Mouse (Mus musculus): Measurements from ENCODE around the gene Sarm1.
"Not testable (repeated sequence)": the region's sequence is repeated elsewhere in the genome, so short reads cannot be mapped to it uniquely, and the experiment has no call there.

Gene Sarm1

DNA sequence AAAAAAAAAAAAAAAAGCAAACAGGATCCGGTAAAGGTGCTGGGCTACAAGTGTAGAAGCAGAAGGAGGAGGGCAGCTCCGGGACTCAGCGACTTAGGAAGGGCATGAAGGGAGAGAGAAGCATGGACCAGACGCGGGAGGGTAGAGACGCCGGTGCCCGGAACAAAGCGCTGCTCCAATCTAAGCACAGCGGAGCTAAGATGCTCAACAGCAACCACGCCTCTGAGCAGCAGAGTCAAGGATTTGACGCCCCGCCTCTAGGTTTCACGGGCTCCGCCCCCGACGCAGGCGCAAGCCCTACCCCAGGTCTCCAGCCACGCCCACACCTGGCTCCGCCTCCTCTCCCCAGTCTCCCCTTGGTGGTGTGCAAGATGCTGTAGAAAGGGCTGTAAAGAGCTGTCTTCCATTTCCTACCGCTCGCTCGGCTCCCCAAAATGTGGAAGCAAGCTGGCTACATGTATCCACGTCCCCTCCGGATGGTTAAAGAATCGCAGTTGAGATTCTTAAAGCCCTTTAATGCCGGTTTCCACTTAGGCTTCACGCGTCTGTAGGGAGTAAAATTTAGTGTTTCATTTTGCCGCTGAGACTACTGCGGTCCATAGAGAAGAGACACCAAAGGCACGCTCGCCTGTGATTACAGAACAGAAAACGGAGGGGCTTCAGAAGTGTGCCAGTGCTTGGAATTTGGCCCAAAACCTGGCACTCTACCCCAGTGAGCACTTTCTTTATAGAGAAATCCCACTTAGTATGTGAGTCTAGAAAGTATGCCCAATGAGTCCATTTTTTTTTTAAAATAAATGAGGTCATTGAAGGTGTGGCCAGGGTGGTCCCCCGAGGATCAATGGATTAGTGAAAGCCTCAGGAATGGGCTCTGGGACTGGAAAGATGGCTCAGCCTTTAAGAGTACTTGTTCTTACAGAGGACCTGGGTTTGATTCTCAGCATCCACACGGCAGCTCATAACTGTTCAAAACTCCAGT lies at the start of gene Sarm1:
Gene Sarm1, minus strand, starts transcription at position 211 of the 979 bp plus-strand sequence.
- peak; percentile 97 for DNase-seq (ENCODE audit: low read depth, low spot score)
- no peaks in the 10 kb centered on the region for H3K27me3 ChIP-seq (ENCODE audit: control insufficient read depth, insufficient read depth, low read length, poor library complexity, severe bottlenecking)
- H3K36me3 ChIP-seq (ENCODE audit: control insufficient read depth, insufficient read depth, low read length, poor library complexity, severe bottlenecking), result no peaks in the 10 kb centered on the region

DNA sequence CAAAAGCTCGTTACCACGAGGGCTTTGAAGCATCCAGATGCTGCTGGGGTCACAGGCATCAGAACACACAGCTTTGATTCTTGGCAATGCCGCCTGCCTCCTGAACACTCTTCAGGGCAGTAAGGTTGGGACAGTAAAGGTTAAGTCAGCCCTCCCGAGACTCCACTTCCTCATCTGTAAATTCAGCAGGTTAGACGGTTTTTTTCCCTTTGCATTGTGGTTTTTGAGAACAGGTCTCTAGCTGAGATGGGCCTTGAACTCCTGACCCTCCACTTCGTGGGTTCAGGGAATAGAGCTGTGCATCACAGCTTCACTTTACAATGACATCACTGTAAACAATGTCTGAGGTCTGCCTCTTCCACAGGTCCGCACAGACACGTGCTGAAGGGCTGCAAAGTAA lies 47.6 kb upstream of the Sarm1 start:
- DNase-seq (ENCODE audit: low read depth, low spot score), result no peak
- no peaks in the 10 kb centered on the region for H3K27me3 ChIP-seq (ENCODE audit: control insufficient read depth, insufficient read depth, low read length, poor library complexity, severe bottlenecking)
- H3K36me3 ChIP-seq (ENCODE audit: control insufficient read depth, insufficient read depth, low read length, poor library complexity, severe bottlenecking), result no peaks in the 10 kb centered on the region; the same call in 1 of the 2 replicates

DNA sequence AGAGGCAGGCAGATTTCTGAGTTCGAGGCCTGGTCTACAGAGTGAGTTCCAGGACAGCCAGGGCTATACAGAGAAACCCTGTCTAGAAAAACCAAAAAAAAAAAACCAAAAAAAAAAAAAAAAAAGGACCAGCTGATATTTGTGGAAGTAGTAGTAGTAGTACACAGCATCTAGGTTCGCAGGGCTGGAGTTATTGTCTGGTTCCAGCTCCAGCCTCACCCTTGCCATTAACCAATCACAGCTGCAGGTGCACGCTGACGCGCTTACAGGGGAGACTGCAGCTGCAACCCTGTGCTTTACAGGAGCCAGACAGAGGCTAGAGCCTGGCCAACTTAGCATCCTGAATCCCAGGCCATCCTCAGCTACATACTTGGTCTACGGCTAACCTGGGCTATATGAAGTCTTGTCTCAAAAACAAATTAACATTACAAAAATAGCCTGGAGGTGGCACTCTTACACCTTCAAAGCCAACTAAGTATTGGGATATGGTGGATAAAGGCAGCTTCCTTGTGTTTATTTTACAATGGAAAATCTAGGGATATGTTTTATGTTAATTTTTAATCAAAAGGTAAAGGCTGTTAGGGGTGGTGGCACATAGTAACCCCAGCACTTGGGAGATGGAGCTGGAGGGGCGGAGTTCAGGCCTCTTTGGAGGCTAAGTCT lies 47.0 kb upstream of the Sarm1 start:
- no peaks in the 10 kb centered on the region for H3K27me3 ChIP-seq (ENCODE audit: control insufficient read depth, insufficient read depth, low read length, poor library complexity, severe bottlenecking)
- peaks cover 1% of the 10 kb centered on the region; the same call in 1 of the 2 replicates for H3K36me3 ChIP-seq (ENCODE audit: control insufficient read depth, insufficient read depth, low read length, poor library complexity, severe bottlenecking)

DNA sequence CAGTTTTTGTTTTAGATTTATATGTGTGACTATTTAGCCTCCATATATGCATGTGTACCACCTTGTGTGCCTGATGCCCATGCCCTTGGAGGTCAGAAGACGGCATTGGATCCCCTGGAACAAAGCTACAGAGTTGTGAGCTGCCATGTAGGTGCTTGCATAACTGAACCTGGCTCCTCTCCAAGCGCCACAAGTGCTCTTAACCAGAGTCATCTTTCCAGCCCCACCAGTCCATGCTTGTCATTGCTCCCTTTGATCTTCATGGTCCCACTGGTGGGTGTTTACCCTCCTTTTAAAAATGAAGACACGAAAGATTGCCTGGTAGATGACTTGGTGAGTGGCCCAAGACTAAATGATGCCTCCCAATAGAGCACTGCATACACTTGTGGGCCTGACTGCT lies 42.8 kb upstream of the Sarm1 start:
- Histone ChIP-seq H3K27me3 (ENCODE audit: control insufficient read depth, insufficient read depth, low read length, poor library complexity, severe bottlenecking) (no peaks in the 10 kb centered on the region), H3K36me3 (ENCODE audit: control insufficient read depth, insufficient read depth, low read length, poor library complexity, severe bottlenecking) (peaks cover 1% of the 10 kb centered on the region; the same call in 1 of the 2 replicates)
- DNase-seq (ENCODE audit: low read depth, low spot score), result no peak

More for the DNA sequence above, 47.0 kb upstream of the Sarm1 start:
- DNase-seq (ENCODE audit: low read depth, low spot score), result no peak

DNA sequence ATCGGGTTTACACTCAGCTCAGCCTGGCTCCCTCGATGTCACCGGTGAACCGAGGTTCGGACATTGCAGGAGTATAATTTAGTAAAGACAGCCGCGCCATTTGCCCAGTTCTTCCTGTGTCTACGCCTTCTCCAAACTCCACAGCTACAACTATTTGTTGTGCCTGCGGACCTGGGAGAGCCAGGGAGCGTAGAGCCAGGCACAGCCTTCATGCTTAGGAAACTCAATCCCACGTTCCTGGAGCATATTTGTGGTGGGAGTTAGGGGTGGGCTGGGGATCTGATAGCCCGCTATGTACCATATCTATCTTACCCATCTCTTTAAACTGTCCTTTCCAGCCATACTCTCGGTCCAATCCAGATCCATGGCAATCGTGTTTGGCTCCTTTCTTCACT lies 39.1 kb upstream of the Sarm1 start:
- no peak for DNase-seq (ENCODE audit: low read depth, low spot score)
- H3K36me3 ChIP-seq (ENCODE audit: control insufficient read depth, insufficient read depth, low read length, poor library complexity, severe bottlenecking), result peaks cover 1% of the 10 kb centered on the region; the same call in 1 of the 2 replicates
- no peaks in the 10 kb centered on the region for H3K27me3 ChIP-seq (ENCODE audit: control insufficient read depth, insufficient read depth, low read length, poor library complexity, severe bottlenecking)

DNA sequence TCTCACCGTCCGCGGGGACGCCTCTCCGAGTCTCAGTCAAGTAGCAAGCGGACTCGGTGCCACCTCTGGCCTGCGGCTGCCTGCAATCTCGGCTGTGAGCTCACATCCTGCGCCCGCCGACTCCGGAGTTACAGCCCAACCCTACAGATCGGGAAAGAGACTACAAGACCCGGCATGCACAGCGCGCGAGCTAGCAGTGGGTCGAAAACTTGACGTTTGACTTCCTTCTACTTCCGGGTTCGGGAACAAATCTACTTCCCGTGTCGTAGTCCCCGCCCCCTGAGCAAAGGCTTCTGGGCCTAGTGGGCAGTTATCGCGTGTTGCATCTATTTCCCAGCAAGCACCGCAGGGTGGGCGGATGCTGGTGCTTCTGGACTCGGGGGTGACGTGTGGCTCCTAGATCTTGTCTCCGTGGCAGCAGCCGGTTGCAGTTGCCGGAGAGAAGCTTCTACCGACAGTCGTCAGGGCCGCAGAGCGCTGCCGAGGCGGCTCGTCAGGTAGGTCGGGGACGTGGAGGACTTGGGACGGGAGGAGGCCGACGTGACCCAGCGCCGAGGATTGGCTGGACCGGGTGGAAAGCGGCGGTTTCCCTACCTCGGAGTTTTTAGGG lies 38.6 kb upstream of the Sarm1 start, which contains the start of the genes Tnfaip1 and Ift20:
Gene Tnfaip1, minus strand, starts transcription at position 253 of the 610 bp plus-strand sequence.
Gene Ift20, plus strand, starts transcription at position 282 of the 610 bp plus-strand sequence.
- DNase-seq (ENCODE audit: low read depth, low spot score), result peak; percentile 99
- H3K27me3 ChIP-seq (ENCODE audit: control insufficient read depth, insufficient read depth, low read length, poor library complexity, severe bottlenecking), result no peaks in the 10 kb centered on the region
- peaks cover 1% of the 10 kb centered on the region; the same call in 1 of the 2 replicates for H3K36me3 ChIP-seq (ENCODE audit: control insufficient read depth, insufficient read depth, low read length, poor library complexity, severe bottlenecking)

DNA sequence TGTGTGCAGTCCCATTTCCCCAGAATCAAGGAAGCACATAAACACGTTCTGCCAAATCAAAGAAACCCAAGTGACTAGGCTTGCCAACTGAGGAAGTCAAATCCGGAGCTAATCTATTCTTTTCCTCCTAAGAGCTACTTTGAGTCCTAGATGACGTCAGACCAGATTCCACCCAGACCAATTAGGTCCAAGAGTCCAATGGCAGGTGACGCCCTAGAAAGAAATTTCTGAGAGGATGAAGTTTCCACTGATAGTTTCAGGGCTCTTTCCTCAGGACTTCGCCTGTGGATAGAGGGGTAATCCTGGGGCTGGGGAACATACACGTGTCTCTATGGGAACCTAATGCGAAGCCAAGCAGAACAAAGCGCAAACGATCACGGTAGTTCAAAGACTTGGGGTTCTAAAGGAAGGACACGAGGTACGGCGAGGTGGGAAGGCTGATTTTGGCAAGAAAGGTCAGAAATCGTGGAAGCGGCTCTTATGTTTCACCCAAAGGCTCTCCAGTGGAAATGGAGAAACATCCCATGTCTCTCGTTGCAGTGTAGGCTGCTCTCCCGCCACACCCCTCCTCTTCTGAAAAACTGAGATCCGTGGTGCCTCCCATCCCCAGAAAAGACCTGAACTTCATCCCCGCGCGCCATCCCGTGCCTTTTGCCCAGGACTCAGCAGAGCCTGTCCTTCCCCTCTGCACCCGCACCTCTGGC lies 38.0 kb upstream of the Sarm1 start:
- Histone ChIP-seq H3K36me3 (ENCODE audit: control insufficient read depth, insufficient read depth, low read length, poor library complexity, severe bottlenecking) (peaks cover 1% of the 10 kb centered on the region; the same call in 1 of the 2 replicates), H3K27me3 (ENCODE audit: control insufficient read depth, insufficient read depth, low read length, poor library complexity, severe bottlenecking) (no peaks in the 10 kb centered on the region)
- DNase-seq (ENCODE audit: low read depth, low spot score), result peak; percentile 44

DNA sequence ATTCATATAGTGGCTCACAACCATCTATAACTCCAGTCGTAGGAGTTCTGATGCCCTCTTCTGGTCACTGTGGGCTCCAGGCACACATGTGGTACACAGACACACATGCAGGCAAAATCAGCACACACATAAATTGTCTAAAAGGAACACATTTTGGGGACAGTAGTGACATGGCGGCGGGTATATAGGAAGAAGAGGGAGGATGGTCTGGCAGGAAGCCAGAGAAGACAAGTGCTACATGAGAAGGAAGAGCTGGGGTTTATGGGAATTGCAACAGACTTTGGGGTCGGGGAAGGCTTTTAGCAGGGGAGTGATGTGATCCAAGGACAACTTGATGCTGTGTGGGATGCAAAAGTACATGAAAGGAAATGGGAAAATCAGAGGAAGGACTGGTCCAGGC lies 37.0 kb upstream of the Sarm1 start:
- no peak for DNase-seq (ENCODE audit: low read depth, low spot score)
- no peaks in the 10 kb centered on the region for H3K27me3 ChIP-seq (ENCODE audit: control insufficient read depth, insufficient read depth, low read length, poor library complexity, severe bottlenecking)

DNA sequence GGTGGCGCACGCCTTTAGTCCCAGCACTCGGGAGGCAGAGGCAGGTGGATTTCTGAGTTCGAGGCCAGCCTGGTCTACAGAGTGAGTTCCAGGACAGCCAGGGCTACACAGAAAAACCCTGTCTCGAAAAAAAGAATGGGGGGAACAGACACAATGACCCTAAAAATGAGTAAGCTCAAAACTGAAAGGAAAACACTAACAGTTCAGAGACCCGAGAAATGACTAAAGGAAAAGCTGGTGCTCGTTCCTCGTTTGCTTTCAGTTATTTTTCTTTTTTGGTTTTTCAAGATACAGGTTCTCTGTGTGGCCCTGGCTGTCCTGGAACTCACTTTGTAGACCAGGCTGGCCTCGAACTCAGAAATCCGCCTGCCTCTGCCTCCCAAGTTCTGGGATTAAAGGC lies 34.0 kb upstream of the Sarm1 start:
- not testable (repeated sequence) for DNase-seq (ENCODE audit: low read depth, low spot score); H3K27me3 ChIP-seq (ENCODE audit: control insufficient read depth, insufficient read depth, low read length, poor library complexity, severe bottlenecking); H3K36me3 ChIP-seq (ENCODE audit: control insufficient read depth, insufficient read depth, low read length, poor library complexity, severe bottlenecking)

More for the DNA sequence above, 37.0 kb upstream of the Sarm1 start:
- no peaks in the 10 kb centered on the region; the same call in 1 of the 2 replicates for H3K36me3 ChIP-seq (ENCODE audit: control insufficient read depth, insufficient read depth, low read length, poor library complexity, severe bottlenecking)

DNA sequence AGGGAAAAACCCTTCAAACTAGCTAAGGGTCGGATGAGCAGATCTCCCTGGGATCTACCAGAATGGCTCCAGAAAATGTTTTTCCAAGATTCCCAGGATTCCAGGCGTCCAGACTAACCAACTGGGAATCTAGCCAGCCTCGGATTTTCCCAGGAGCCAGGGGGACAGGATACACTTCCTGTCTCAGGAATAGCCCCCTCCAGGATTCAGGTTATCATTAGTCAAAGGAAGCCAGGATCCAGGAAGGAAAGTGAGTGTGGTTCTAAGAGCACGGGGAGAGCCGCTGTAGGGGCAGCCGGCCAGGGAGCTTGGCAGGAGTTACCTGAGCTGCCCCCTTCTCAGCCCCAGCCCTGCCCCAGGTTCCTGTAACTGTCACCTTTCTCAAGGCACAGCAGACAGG lies 33.5 kb upstream of the Sarm1 start:
- no peak for DNase-seq (ENCODE audit: low read depth, low spot score)
- Histone ChIP-seq H3K27me3 (ENCODE audit: control insufficient read depth, insufficient read depth, low read length, poor library complexity, severe bottlenecking) (no peaks in the 10 kb centered on the region), H3K36me3 (ENCODE audit: control insufficient read depth, insufficient read depth, low read length, poor library complexity, severe bottlenecking) (peaks cover 9% of the 10 kb centered on the region; the same call in 1 of the 2 replicates)

DNA sequence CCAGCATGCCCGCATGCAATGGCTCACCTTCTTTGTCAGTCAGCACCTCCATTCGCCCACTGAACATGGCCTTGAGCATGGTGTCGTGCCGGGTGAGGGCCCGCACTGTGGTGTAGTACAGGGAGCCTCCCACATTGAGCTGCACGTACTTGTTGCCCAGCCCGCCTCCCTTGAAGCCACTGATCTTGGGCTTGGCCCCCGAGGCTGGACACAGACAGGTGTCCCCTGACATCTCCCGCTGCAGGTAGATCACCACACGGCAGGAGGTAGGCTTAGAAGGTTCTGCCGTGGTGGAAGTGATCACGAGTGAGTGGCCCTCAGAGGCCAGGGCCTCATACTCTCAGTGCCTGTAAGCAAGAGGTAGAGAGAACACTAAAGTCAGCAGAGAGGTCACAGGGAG lies 32.4 kb upstream of the Sarm1 start:
- Histone ChIP-seq H3K27me3 (ENCODE audit: control insufficient read depth, insufficient read depth, low read length, poor library complexity, severe bottlenecking) (no peaks in the 10 kb centered on the region), H3K36me3 (ENCODE audit: control insufficient read depth, insufficient read depth, low read length, poor library complexity, severe bottlenecking) (peaks cover 9% of the 10 kb centered on the region)
- no peak for DNase-seq (ENCODE audit: low read depth, low spot score)

DNA sequence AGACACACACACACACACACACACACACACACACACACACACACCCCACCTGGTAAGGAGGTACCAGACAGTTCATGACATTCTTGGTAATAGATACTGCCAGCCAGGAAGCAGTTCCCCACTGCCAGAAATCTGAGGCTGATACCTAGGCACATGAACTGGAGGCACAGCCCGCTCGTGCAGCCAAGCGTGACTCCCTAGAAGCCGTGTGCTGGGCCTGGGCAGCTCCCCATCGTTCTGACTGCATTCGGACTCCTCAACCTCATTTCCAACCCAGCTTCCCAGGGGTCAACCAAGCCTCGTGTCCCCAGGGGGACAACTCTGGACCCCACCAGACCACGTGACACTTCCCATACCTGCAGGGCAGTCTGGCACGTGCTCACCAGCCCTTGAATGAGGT lies 31.2 kb upstream of the Sarm1 start:
- Histone ChIP-seq H3K36me3 (ENCODE audit: control insufficient read depth, insufficient read depth, low read length, poor library complexity, severe bottlenecking) (peaks cover 9% of the 10 kb centered on the region), H3K27me3 (ENCODE audit: control insufficient read depth, insufficient read depth, low read length, poor library complexity, severe bottlenecking) (no peaks in the 10 kb centered on the region)
- no peak for DNase-seq (ENCODE audit: low read depth, low spot score)

DNA sequence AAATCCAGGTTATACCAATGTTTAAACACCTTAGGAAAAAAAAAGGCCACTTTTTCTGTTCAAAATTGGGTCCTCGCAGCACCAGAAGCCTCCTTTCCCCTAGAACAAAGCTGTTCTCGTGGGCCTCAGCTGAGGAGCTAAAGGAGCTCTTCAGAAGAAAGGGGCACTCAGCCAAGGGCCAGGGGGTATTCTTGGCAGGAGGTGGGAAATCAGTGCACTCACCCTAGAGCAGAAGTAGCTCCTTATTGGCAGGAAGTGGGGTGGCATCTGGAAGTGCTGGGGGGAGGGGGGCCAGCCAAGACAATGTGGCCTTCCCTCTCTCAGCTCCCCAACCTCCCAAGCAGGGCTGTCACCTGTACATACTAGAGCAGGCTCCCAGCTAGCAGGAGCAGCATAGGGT lies 27.3 kb upstream of the Sarm1 start:
- no peak for DNase-seq (ENCODE audit: low read depth, low spot score)
- Histone ChIP-seq H3K36me3 (ENCODE audit: control insufficient read depth, insufficient read depth, low read length, poor library complexity, severe bottlenecking) (peaks cover 13% of the 10 kb centered on the region), H3K27me3 (ENCODE audit: control insufficient read depth, insufficient read depth, low read length, poor library complexity, severe bottlenecking) (no peaks in the 10 kb centered on the region)
